Mouse (Mus musculus) lung, postnatal 0 days (tissue): ENCODE data around the gene Dmrta2. TPM values are rescaled to one million over a fixed set of nuclear protein-coding genes. Genes with fewer than 3 reads are reported as not detected.

ENCODE experiments used
- ATAC-seq: fragments of 200-750 bp; cut with Nextera tagmentation; 2 replicates; pipeline ENCODE4 v1.8.0; 2017; ENCODE audit warnings: moderate library complexity
- DNase-seq: peaks from one replicate; pipeline ENCODE4 v3.0.0-alpha.2; 2016; ENCODE audit warnings: low spot score
- H3K27ac ChIP-seq: fragments of 300-500 bp; sonication (generic); 2 replicates; pipeline ENCODE4 v1.5.1; 2014; ENCODE audit warnings: antibody characterized with exemption, mild to moderate bottlenecking, low read length, mixed read lengths
- H3K27me3 ChIP-seq: fragments of 300-500 bp; sonication (generic); replicated peaks from 2 replicates; pipeline ENCODE4 v1.6.1; 2014; ENCODE audit warnings: low read length, mixed read lengths; ENCODE audit not compliant: insufficient read depth
- H3K36me3 ChIP-seq: fragments of 300-500 bp; sonication (generic); 2 replicates; pipeline ENCODE4 v1.6.1; 2014; ENCODE audit warnings: low read length, mixed read lengths; ENCODE audit not compliant: insufficient read depth
- H3K4me1 ChIP-seq: fragments of 300-500 bp; sonication (generic); 2 replicates; pipeline ENCODE4 v1.6.1; 2014; ENCODE audit warnings: antibody characterized with exemption, low read depth, low read length, mixed read lengths; ENCODE audit not compliant: insufficient read depth
- H3K4me2 ChIP-seq: fragments of 300-500 bp; sonication (generic); replicated peaks from 2 replicates; pipeline ENCODE4 v1.6.1; 2014; ENCODE audit warnings: low read depth, mild to moderate bottlenecking, low read length, moderate library complexity, mixed read lengths
- H3K4me3 ChIP-seq: fragments of 300-500 bp; sonication (generic); 2 replicates; pipeline ENCODE4 v1.5.1; 2014; ENCODE audit warnings: low read depth, low read length
- H3K9ac ChIP-seq: fragments of 300-500 bp; sonication (generic); replicated peaks from 2 replicates; pipeline ENCODE4 v1.6.1; 2014; ENCODE audit warnings: low read depth, mild to moderate bottlenecking
- H3K9me3 ChIP-seq: fragments of 300-500 bp; sonication (generic); 2 replicates; pipeline ENCODE4 v1.6.1; 2016; ENCODE audit warnings: low read length, mixed read lengths
- CTCF ChIP-seq: IDR thresholded peaks from 2 replicates; pipeline ENCODE4 v1.5.1; 2016; ENCODE audit warnings: antibody characterized with exemption, mild to moderate bottlenecking
- EP300 ChIP-seq: IDR thresholded peaks from 2 replicates; pipeline ENCODE4 v1.6.1; 2016; ENCODE audit warnings: antibody characterized with exemption, mild to moderate bottlenecking, control low read depth
- WGBS: fragments of 180-500 bp; shearing (Covaris S2); extraction: QIAGEN DNeasy Blood & Tissue Kit; methylation state at CpG from one replicate; pipeline ENCODE4 v1.1.7; 2014; 5-methylcytosine and 5-hydroxymethylcytosine counted together
- polyA plus RNA-seq: library from polyadenylated mRNA; unstranded; fragments of >200 nt; fragmentation: Nextera tagmentation; extraction: Ambion mirVana; gene quantifications from 2 replicates; pipeline ENCODE4 v1.2.1, GENCODE M21; 2015

Dmrta2 gene
- polyA plus RNA-seq, 1 experiment from 2014 or later = not detected

DNA sequence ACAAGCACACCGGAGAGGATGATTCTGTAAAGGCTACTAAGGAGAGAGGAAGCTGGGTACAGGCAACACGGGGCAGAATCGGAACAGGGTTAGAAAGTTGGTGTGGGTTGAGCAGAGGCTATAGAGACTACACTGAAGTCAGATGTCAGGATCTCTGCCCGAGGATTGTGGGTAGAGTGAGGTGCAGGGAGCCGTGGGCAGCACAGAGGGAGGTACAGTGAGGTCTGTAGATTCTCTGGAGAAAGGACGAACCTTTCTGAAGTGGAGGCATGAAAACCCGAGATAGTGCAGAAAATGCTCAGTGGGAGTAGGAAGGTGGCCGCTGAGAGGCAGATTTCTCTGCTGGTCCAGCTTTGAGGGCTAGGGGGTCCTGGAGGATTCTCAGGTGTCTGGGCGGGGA, 8.4 kb downstream of the Dmrta2 start:
- Histone ChIP-seq H3K4me1 (no peaks in the 10 kb centered on the region; the same call in 1 of the 2 replicates), H3K36me3 (no peaks in the 10 kb centered on the region), H3K4me3 (no peak overlapping the region), H3K9me3 (no peaks in the 10 kb centered on the region), H3K9ac (no peak overlapping the region), H3K27ac (no peak overlapping the region), H3K4me2 (no peak overlapping the region), H3K27me3 (peaks cover 64% of the 10 kb centered on the region)
- no peak for DNase-seq
- TF ChIP-seq EP300 (no peak), CTCF (no peak)
- no peak for ATAC-seq
- 2% methylated on average over 9 of the region's 9 CpGs for WGBS

DNA sequence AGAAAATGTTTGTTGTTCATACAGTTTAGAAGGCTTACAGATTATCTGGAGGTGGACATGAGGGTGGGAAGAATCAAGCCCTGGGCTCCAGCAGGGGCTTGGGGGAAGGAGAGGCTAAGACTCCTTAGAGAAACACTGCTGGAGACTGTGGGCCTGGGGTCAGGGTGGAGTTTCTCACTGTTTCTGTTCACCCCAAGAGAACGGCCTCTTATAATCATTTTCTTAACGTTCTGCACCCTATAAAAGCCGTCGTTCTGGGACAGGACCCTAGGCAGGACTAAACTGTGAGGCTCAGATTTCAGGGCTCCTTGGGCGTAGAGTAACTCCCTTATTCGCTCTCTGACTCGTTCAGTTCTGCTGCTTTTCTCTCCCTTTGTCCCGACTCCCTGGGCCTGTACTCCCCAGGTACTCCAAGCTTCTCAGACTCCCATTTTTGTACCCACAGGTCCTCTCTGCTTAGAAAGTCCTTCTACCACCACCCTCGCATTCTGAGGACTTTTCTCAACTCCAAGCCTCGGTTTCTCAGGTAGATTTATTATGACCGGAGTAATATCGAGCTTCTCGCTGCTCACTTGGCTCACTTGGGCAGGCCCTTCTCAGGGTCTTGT, 9.0 kb downstream of the Dmrta2 start:
- H3K9me3 ChIP-seq = no peaks in the 10 kb centered on the region
- TF ChIP-seq CTCF = no peak
- WGBS = 7% methylated on average over 13 of the region's 13 CpGs
- no peak overlapping the region for H3K4me2 ChIP-seq
- no peak overlapping the region for H3K9ac ChIP-seq
- no peak for DNase-seq
- H3K36me3 ChIP-seq = no peaks in the 10 kb centered on the region
- no peak overlapping the region for H3K27ac ChIP-seq
- H3K27me3 ChIP-seq = peaks cover 60% of the 10 kb centered on the region
- ATAC-seq = no peak
- no peaks in the 10 kb centered on the region; the same call in 1 of the 2 replicates for H3K4me1 ChIP-seq
- no peak overlapping the region for H3K4me3 ChIP-seq

DNA sequence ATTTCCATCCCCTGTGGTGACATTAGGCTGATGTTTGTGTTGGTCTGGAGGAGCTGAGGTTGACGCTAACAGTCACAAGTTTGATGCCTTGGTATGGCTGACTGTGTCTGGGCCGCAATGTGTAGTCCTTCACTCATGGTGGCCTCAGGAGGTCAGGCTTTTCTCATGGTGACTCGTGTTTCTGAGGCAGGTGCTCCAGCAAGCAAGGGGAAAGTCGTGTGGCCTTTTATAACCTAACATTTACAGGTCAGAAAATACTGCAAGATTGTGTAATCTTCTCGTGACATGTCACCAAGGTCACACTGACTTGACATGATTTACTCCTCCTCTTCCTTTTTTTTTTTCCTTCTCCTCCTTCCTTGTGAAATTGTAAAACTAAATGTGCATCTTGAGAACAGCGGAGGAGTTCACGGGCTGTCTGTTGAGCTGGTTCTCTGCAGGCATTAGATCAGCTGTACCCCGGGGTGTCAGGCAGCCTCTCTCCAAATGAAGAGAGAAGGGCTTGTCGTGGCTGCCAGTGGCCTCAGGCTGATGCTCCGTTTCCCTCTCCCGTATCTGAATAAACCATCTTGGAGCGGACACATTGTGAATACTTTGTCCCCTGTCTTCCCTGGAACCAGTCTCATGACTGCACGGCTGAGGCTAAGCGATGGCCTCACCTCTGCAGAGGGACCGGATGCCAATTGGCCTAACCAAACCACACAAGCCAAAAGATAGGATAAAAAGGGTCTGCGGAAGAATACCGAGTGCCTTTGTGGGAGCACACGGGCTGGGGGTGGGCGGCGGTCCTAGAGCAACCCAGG, 9.9 kb downstream of the Dmrta2 start:
- no peak for DNase-seq
- H3K27ac ChIP-seq = no peak overlapping the region
- no peak overlapping the region for H3K4me2 ChIP-seq
- TF ChIP-seq CTCF (no peak), EP300 (no peak)
- WGBS = 3% methylated on average over 17 of the region's 20 CpGs
- H3K4me1 ChIP-seq = no peaks in the 10 kb centered on the region; the same call in 1 of the 2 replicates
- peaks cover 54% of the 10 kb centered on the region for H3K27me3 ChIP-seq
- ATAC-seq = no peak
- no peaks in the 10 kb centered on the region for H3K36me3 ChIP-seq
- H3K9ac ChIP-seq = no peak overlapping the region
- no peaks in the 10 kb centered on the region for H3K9me3 ChIP-seq
- H3K4me3 ChIP-seq = no peak overlapping the region

DNA sequence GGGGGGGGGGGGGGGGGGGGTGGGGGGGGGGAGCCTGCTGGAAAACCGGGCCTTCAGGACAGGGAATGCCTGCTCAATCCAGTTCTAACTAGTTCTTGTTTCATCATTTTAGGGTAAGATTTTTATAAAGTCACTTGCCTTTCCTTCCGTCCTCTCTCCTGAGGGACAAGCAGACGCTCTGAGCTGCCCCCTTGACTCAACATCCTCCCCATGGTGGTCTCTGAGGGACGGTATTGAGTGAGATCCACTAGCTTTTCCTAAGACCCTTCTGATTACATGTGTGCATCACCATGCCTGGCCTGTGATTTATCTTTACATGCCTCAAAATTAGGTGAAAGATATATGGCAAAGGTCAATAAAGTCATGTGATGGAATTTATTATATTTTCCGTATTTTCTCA, 10.6 kb downstream of the Dmrta2 start:
- Histone ChIP-seq H3K9me3 (no peaks in the 10 kb centered on the region), H3K27ac (no peak overlapping the region), H3K9ac (no peak overlapping the region), H3K4me3 (no peak overlapping the region), H3K4me1 (no peaks in the 10 kb centered on the region), H3K4me2 (no peak overlapping the region), H3K36me3 (no peaks in the 10 kb centered on the region), H3K27me3 (peaks cover 50% of the 10 kb centered on the region)
- 9% methylated on average over 5 of the region's 5 CpGs for WGBS
- no peak for DNase-seq
- ATAC-seq = no peak
- TF ChIP-seq CTCF (no peak), EP300 (no peak)

DNA sequence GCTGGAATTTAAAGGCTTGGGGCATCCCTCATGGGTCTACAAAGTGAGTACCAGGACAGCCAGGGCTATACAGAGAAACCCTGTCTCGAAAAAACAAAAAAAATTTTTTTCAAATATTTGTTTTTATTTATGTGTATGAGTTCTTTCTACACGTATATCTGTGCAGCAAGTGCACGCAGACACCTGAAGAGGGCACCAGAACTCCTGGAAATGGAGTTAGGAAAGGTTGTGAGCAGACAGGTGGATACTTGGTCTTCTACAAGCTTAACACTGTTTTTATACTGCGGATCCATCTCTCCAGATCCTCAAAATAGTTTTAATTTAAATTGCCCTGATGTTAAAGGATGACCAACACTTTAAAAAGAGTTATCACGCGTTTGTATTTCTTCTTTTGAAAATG, 11.4 kb downstream of the Dmrta2 start:
- 34% methylated on average over 6 of the region's 6 CpGs for WGBS
- Histone ChIP-seq H3K36me3 (no peaks in the 10 kb centered on the region), H3K4me2 (no peak overlapping the region), H3K4me1 (no peaks in the 10 kb centered on the region), H3K9me3 (no peaks in the 10 kb centered on the region), H3K9ac (no peak overlapping the region), H3K4me3 (no peak overlapping the region), H3K27ac (no peak overlapping the region), H3K27me3 (peaks cover 44% of the 10 kb centered on the region)
- ATAC-seq (no peak), DNase-seq (no peak)
- TF ChIP-seq EP300 (no peak), CTCF (no peak)

DNA sequence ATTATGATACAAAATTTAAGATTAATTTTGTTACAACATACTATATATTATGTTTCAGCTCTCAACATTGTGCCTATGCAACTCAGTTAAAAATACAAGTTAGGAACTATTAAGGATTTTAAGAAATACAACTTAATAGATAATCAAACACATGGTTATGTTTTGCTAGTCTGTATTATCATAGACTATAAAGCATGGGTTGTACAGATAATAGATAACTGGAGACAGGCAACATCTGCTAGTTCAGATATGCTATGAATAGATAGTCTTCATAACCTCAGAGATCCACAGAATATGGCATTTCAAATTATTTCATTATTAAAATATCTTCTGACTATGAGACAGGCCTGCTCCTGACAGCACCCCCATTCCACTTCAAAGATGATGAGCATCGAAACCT, 28.2 kb downstream of the Dmrta2 start:
- Histone ChIP-seq H3K4me1 (no peaks in the 10 kb centered on the region), H3K27ac (no peak overlapping the region), H3K27me3 (no peaks in the 10 kb centered on the region), H3K9me3 (no peaks in the 10 kb centered on the region), H3K4me3 (no peak overlapping the region), H3K4me2 (no peak overlapping the region), H3K9ac (no peak overlapping the region), H3K36me3 (no peaks in the 10 kb centered on the region)
- DNase-seq = no peak
- TF ChIP-seq EP300 = no peak
- TF ChIP-seq CTCF = no peak
- 94% methylated on average over 1 of the region's 1 CpGs for WGBS
- no peak for ATAC-seq
